Mouse (Mus musculus): Measurements from ENCODE around the gene Hbb-bh2.
"Not testable (repeated sequence)": the region's sequence is repeated elsewhere in the genome, so short reads cannot be mapped to it uniquely, and the experiment has no call there.

Gene Hbb-bh2

GRCm38 (mm10) chr7:103812174-103812573, 28.1 kb downstream of the Hbb-bh2 start:
- peak; percentile 61 for DNase-seq (ENCODE audit: low read depth)

- DNase-seq (ENCODE audit: low read depth) = peak; percentile 30
Observed at GRCm38 (mm10) chr7:103811223-103811845, 29.0 kb downstream of the Hbb-bh2 start.

- no peak for DNase-seq (ENCODE audit: low read depth)
Observed at GRCm38 (mm10) chr7:103810746-103811145, 29.6 kb downstream of the Hbb-bh2 start.

GRCm38 (mm10) chr7:103810296-103810695, 30.0 kb downstream of the Hbb-bh2 start:
- no peak for DNase-seq (ENCODE audit: low read depth)

GRCm38 (mm10) chr7:103809801-103810155, 30.5 kb downstream of the Hbb-bh2 start:
- DNase-seq (ENCODE audit: low read depth) = no peak

GRCm38 (mm10) chr7:103808971-103809800, 31.1 kb downstream of the Hbb-bh2 start:
- DNase-seq (ENCODE audit: low read depth) = peak; percentile 88

- DNase-seq (ENCODE audit: low read depth) = not testable (repeated sequence)
Observed at GRCm38 (mm10) chr7:103808120-103808519, 32.2 kb downstream of the Hbb-bh2 start.

GRCm38 (mm10) chr7:103806856-103807255, 33.5 kb downstream of the Hbb-bh2 start:
- DNase-seq (ENCODE audit: low read depth) = peak; percentile 81

GRCm38 (mm10) chr7:103792669-103793388, 47.5 kb downstream of the Hbb-bh2 start:
- DNase-seq (ENCODE audit: low read depth) = peak; percentile 93

- DNase-seq (ENCODE audit: low read depth) = no peak
Observed at GRCm38 (mm10) chr7:103791721-103792120, 48.6 kb downstream of the Hbb-bh2 start, which contains the start of gene Olfr67. Gene Olfr67 (minus strand): TSS chr7:103791821.
